Comparison of ENCODE assay signal across 8 mouse cellular contexts in the genomic region with DNA sequence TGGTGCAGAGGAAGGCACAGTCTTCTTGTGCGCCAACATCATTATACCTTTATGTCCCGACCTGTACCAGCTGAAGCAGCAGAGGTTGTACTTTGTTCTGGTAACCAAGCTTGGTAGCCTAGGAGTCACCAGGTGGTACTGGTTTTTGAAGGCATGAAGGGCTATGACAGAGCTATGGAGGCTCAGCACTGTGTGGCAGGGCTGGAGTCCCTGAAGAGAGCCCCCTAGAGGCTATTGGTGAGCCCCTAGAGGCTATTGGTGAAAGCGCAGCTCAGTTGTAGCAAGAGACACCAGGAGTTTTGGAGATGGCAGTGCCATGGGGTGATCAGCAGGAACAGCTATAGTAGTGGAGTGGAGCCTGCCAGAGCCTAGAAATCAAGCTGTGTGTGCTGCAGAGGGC. TPM values are rescaled to one million over a fixed set of nuclear protein-coding genes. Genes with fewer than 3 reads are reported as not detected.
A peak's percentile ranks its signal among the peaks of the same experiment; 100 is the strongest.
DNase-seq lines count a peak whose midpoint lies in the region; ATAC-seq lines count a peak whose summit lies in the region.

No protein-coding gene starts in this region.

- no peak overlapping the region for H3K9ac ChIP-seq in midbrain, embryonic 15.5 days
- H3K9ac ChIP-seq in liver, embryonic 15.5 days, result no peak overlapping the region
- no peak overlapping the region for H3K9ac ChIP-seq in stomach, embryonic 16.5 days (ENCODE audit: low read length)

- no peaks in the 10 kb centered on the region for H3K36me3 ChIP-seq in midbrain, embryonic 10.5 days
- H3K36me3 ChIP-seq in midbrain, embryonic 15.5 days (replicated peaks), result no peaks in the 10 kb centered on the region
- no peaks in the 10 kb centered on the region for H3K36me3 ChIP-seq in liver, embryonic 15.5 days (replicated peaks)
- H3K36me3 ChIP-seq in stomach, embryonic 16.5 days (ENCODE audit: control insufficient read depth, insufficient read depth, low read length), result no peaks in the 10 kb centered on the region

- ATAC-seq in midbrain, embryonic 15.5 days (replicated peaks), result no peak
- peak; percentile 73 for ATAC-seq in activated CD4-positive, CD25-positive, alpha-beta regulatory T cell, adult 4 months
- ATAC-seq in hematopoietic stem cell, adult 5-6 weeks (replicated peaks in 1 of 2; ENCODE audit: insufficient read depth in 1 of 2, low FRiP score in 2 of 2, low TSS enrichment in 1 of 2, low read depth in 1 of 2, poor library complexity in 2 of 2, severe bottlenecking in 2 of 2), result peak; percentile 55 to 59; a peak in 2 of 4 replicates
- ATAC-seq in liver, embryonic 15.5 days (ENCODE audit: insufficient read depth), result peak; percentile 47; the same call in 1 of the 2 replicates
- peak; percentile 50; the same call in 1 of the 2 replicates for ATAC-seq in stomach, embryonic 16.5 days (ENCODE audit: insufficient read depth, low FRiP score)
- no peak for ATAC-seq in frontal cortex, adult (ENCODE audit: low TSS enrichment)

- H3K9me3 ChIP-seq in midbrain, embryonic 10.5 days (replicated peaks), result no peaks in the 10 kb centered on the region
- no peaks in the 10 kb centered on the region for H3K9me3 ChIP-seq in midbrain, embryonic 15.5 days
- no peaks in the 10 kb centered on the region for H3K9me3 ChIP-seq in liver, embryonic 15.5 days (replicated peaks)
- H3K9me3 ChIP-seq in stomach, embryonic 16.5 days (replicated peaks; ENCODE audit: control insufficient read depth, low read length), result no peaks in the 10 kb centered on the region

- H3K4me2 ChIP-seq in midbrain, embryonic 15.5 days, result no peak overlapping the region
- no peak overlapping the region for H3K4me2 ChIP-seq in liver, embryonic 15.5 days
- no peak overlapping the region for H3K4me2 ChIP-seq in stomach, embryonic 16.5 days (ENCODE audit: low read depth, low read length)

- H3K27ac ChIP-seq in midbrain, embryonic 10.5 days (replicated peaks), result no peak overlapping the region
- H3K27ac ChIP-seq in midbrain, embryonic 15.5 days, result no peak overlapping the region
- H3K27ac ChIP-seq in liver, embryonic 15.5 days (replicated peaks), result no peak overlapping the region
- H3K27ac ChIP-seq in stomach, embryonic 16.5 days (ENCODE audit: low read length), result no peak overlapping the region

- no peak overlapping the region for H3K4me3 ChIP-seq in midbrain, embryonic 10.5 days
- no peak overlapping the region for H3K4me3 ChIP-seq in midbrain, embryonic 15.5 days
- H3K4me3 ChIP-seq in liver, embryonic 15.5 days (replicated peaks), result no peak overlapping the region
- H3K4me3 ChIP-seq in stomach, embryonic 16.5 days (replicated peaks; ENCODE audit: low read length), result no peak overlapping the region

- peaks cover 7% of the 10 kb centered on the region; the same call in 1 of the 2 replicates for H3K4me1 ChIP-seq in midbrain, embryonic 10.5 days
- H3K4me1 ChIP-seq in midbrain, embryonic 15.5 days, result no peaks in the 10 kb centered on the region
- 0 out of 2 replicates have a peak, but pooled peaks cover 3% of the 10 kb centered on the region for H3K4me1 ChIP-seq in liver, embryonic 15.5 days (replicated peaks)
- H3K4me1 ChIP-seq in stomach, embryonic 16.5 days (ENCODE audit: control insufficient read depth, insufficient read depth, low read length), result no peaks in the 10 kb centered on the region

- H3K27me3 ChIP-seq in midbrain, embryonic 10.5 days (ENCODE audit: low read depth, poor library complexity, severe bottlenecking), result no peaks in the 10 kb centered on the region
- no peaks in the 10 kb centered on the region for H3K27me3 ChIP-seq in midbrain, embryonic 15.5 days (replicated peaks)
- no peaks in the 10 kb centered on the region for H3K27me3 ChIP-seq in liver, embryonic 15.5 days
- H3K27me3 ChIP-seq in stomach, embryonic 16.5 days (ENCODE audit: control insufficient read depth, insufficient read depth, low read length), result no peaks in the 10 kb centered on the region

- peak; percentile 46 for DNase-seq in midbrain, embryonic 10.5 days (ENCODE audit: low spot score)
- no peak for DNase-seq in cerebellum, adult 18-20 months

- WGBS in midbrain, embryonic 10.5 days, result 48% methylated on average over 3 of the region's 3 CpGs
- 48% methylated on average over 3 of the region's 3 CpGs for WGBS in midbrain, embryonic 15.5 days
- WGBS in liver, embryonic 15.5 days (ENCODE audit: insufficient replicate concordance), result 56% methylated on average over 3 of the region's 3 CpGs
- 57% methylated on average over 3 of the region's 3 CpGs for WGBS in stomach, embryonic 16.5 days

RNA-seq across cellular contexts. Expression of gene Cd244a, which starts 5.3 kb away (rescaled TPM):
- polyA plus RNA-seq in midbrain, embryonic 10.5 days (2016; fragmentation: Nextera tagmentation; extraction: Ambion mirVana), result 0.06 TPM in 1 of 2 replicates, not detected in the other
- polyA plus RNA-seq in midbrain, embryonic 15.5 days (2015; fragmentation: Nextera tagmentation; extraction: Ambion mirVana), result not detected in 2 replicates
- polyA plus RNA-seq in activated CD4-positive, CD25-positive, alpha-beta regulatory T cell, adult 4 months (2017; shearing (Covaris generic)), result 1 to 10 TPM; 1.0 to 1.4 TPM
- 25.9 and 29.0 TPM in 2 replicates for total RNA-seq in hematopoietic stem cell, adult 5-6 weeks (2017)
- polyA plus RNA-seq in liver, embryonic 15.5 days (2015; fragmentation: Nextera tagmentation; extraction: Ambion mirVana), result 0.38 and 0.59 TPM in 2 replicates
- 0.81 and 1.4 TPM in 2 replicates for polyA plus RNA-seq in stomach, embryonic 16.5 days (2015; fragmentation: Nextera tagmentation; extraction: Ambion mirVana)

RNA-seq across cellular contexts. Expression of gene Itln1, which starts 29.2 kb away (rescaled TPM):
- polyA plus RNA-seq in midbrain, embryonic 10.5 days (2016; fragmentation: Nextera tagmentation; extraction: Ambion mirVana), result not detected in 2 replicates
- not detected in 2 replicates for polyA plus RNA-seq in midbrain, embryonic 15.5 days (2015; fragmentation: Nextera tagmentation; extraction: Ambion mirVana)
- polyA plus RNA-seq in activated CD4-positive, CD25-positive, alpha-beta regulatory T cell, adult 4 months (2017; shearing (Covaris generic)), result not detected
- total RNA-seq in hematopoietic stem cell, adult 5-6 weeks (2017), result not detected in 2 replicates
- polyA plus RNA-seq in liver, embryonic 15.5 days (2015; fragmentation: Nextera tagmentation; extraction: Ambion mirVana), result not detected in 2 replicates
- not detected in 2 replicates for polyA plus RNA-seq in stomach, embryonic 16.5 days (2015; fragmentation: Nextera tagmentation; extraction: Ambion mirVana)

RNA-seq across cellular contexts. Expression of gene Ly9, which starts 43.0 kb away (rescaled TPM):
- 0.05 TPM in 1 of 2 replicates, not detected in the other for polyA plus RNA-seq in midbrain, embryonic 10.5 days (2016; fragmentation: Nextera tagmentation; extraction: Ambion mirVana)
- 0.06 and 0.14 TPM in 2 replicates for polyA plus RNA-seq in midbrain, embryonic 15.5 days (2015; fragmentation: Nextera tagmentation; extraction: Ambion mirVana)
- 10 to 100 TPM; 45.6 to 82.3 TPM for polyA plus RNA-seq in activated CD4-positive, CD25-positive, alpha-beta regulatory T cell, adult 4 months (2017; shearing (Covaris generic))
- total RNA-seq in hematopoietic stem cell, adult 5-6 weeks (2017), result 35.9 and 41.0 TPM in 2 replicates
- 1.2 and 1.3 TPM in 2 replicates for polyA plus RNA-seq in liver, embryonic 15.5 days (2015; fragmentation: Nextera tagmentation; extraction: Ambion mirVana)
- 0.62 and 0.84 TPM in 2 replicates for polyA plus RNA-seq in stomach, embryonic 16.5 days (2015; fragmentation: Nextera tagmentation; extraction: Ambion mirVana)

Comparison
In these comparisons a context has a peak if more than half of its experiments do, and no peak if none do; other contexts are left out.
1. ATAC-seq: peak in activated CD4-positive, CD25-positive, alpha-beta regulatory T cell, adult 4 months (single experiment), hematopoietic stem cell, adult 5-6 weeks (2 of 2), liver, embryonic 15.5 days (single experiment) and stomach, embryonic 16.5 days (single experiment); none in midbrain, embryonic 15.5 days (single experiment) and frontal cortex, adult (single experiment).
2. RNA of gene Ly9, which starts 43.0 kb away (polyA plus RNA-seq): 45.6 to 82.3 TPM in activated CD4-positive, CD25-positive, alpha-beta regulatory T cell, adult 4 months; 1.2 to 1.3 TPM in liver, embryonic 15.5 days, 0.62 to 0.84 TPM in stomach, embryonic 16.5 days, 0.06 to 0.14 TPM in midbrain, embryonic 15.5 days and 0.05 TPM in midbrain, embryonic 10.5 days; every median in the first group is over 10 times any median in the second.